Mouse (Mus musculus): Measurements from ENCODE around the gene Slc37a3.

DNA sequence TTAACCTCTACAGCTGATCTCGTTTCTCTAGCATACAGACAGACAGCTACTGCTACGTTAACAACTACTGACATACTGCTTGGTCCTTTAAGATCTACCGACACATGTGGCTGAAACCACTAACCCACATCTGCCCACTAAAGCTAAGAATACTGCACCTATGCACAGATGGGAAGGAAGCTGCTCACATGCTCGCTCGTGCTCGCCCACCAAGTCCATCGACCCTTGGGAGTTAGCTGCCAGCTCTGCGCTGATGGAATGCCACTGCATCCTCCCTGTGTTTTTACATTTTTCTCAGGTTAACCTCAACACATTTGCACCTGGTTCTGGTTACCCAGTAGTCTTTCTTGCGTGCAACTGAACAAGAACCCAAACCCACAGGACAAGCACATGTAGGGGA is 20.9 kb upstream of the Slc37a3 start:
- TF ChIP-seq GATA1 (IDR thresholded peaks at IDR 0.05; ENCODE audit: borderline replicate concordance, low read length), result no peak
- TF ChIP-seq FLI1 (IDR thresholded peaks at IDR 0.05; ENCODE audit: low read length), result no peak
